ENCODE assay signal across 15 mouse cellular contexts in genomic region chr5:138987994-138988393, GRCm38 (mm10). TPM values are rescaled to one million over a fixed set of nuclear protein-coding genes. Genes with fewer than 3 reads are reported as not detected.
DNase-seq lines count a peak whose midpoint lies in the region; ATAC-seq and TF ChIP-seq lines count a peak whose summit lies in the region.
"Had no signal": no experiment of that assay in that cellular context is flagged by ENCODE, and none has a peak within 500 bp of the region (broad histone marks: within the 10 kb centered on the region; RNA-seq: fewer than 3 reads in every experiment).

No protein-coding gene starts in this region.

- no peak for TF ChIP-seq CTCF in heart, postnatal 0 days (IDR thresholded peaks at IDR 0.05; ENCODE audit: low read depth)
- TF ChIP-seq CTCF in stomach, postnatal 0 days (IDR thresholded peaks at IDR 0.05; ENCODE audit: low read depth), result no peak

- H3K4me2 ChIP-seq in embryonic facial prominence, embryonic 13.5 days, result no peak overlapping the region
- H3K4me2 ChIP-seq in heart, postnatal 0 days (ENCODE audit: low read depth, low read length), result no peak overlapping the region
- H3K4me2 ChIP-seq in neural tube, embryonic 14.5 days (ENCODE audit: low read depth, low read length), result no peak overlapping the region
- H3K4me2 ChIP-seq in stomach, postnatal 0 days (replicated peaks; ENCODE audit: low read depth), result no peak overlapping the region
- H3K4me2 ChIP-seq: liver, embryonic 13.5 days had no signal

- no peak for TF ChIP-seq EP300 in heart, postnatal 0 days (IDR thresholded peaks at IDR 0.05; ENCODE audit: low read depth)
- no peak for TF ChIP-seq EP300 in stomach, postnatal 0 days (optimal IDR thresholded peaks at IDR 0.05)

- H3K4me1 ChIP-seq in embryonic facial prominence, embryonic 13.5 days, result peaks cover 30% of the 10 kb centered on the region
- H3K4me1 ChIP-seq in embryonic facial prominence, embryonic 10.5 days, result peaks cover 28% of the 10 kb centered on the region
- peaks cover 29% of the 10 kb centered on the region for H3K4me1 ChIP-seq in heart, postnatal 0 days (ENCODE audit: control insufficient read depth, insufficient read depth)
- H3K4me1 ChIP-seq in neural tube, embryonic 14.5 days (ENCODE audit: control insufficient read depth, insufficient read depth, low read length), result peaks cover 15% of the 10 kb centered on the region
- H3K4me1 ChIP-seq in stomach, postnatal 0 days (replicated peaks; ENCODE audit: control insufficient read depth, insufficient read depth), result peaks cover 12% of the 10 kb centered on the region; the same call in 1 of the 2 replicates

- WGBS in embryonic facial prominence, embryonic 13.5 days, result 65% methylated on average over 10 of the region's 10 CpGs
- 78% methylated on average over 10 of the region's 10 CpGs for WGBS in embryonic facial prominence, embryonic 10.5 days
- WGBS in heart, postnatal 0 days, result 56% methylated on average over 10 of the region's 10 CpGs
- 53% methylated on average over 10 of the region's 10 CpGs for WGBS in neural tube, embryonic 14.5 days
- 47% methylated on average over 10 of the region's 10 CpGs for WGBS in stomach, postnatal 0 days

- peaks cover 46% of the 10 kb centered on the region for H3K36me3 ChIP-seq in embryonic facial prominence, embryonic 13.5 days
- H3K36me3 ChIP-seq in embryonic facial prominence, embryonic 10.5 days (replicated peaks), result peaks cover 56% of the 10 kb centered on the region
- peaks cover 49% of the 10 kb centered on the region for H3K36me3 ChIP-seq in heart, postnatal 0 days (replicated peaks; ENCODE audit: control insufficient read depth, insufficient read depth, low read length)
- H3K36me3 ChIP-seq in neural tube, embryonic 14.5 days (ENCODE audit: control insufficient read depth, insufficient read depth, low read length), result peaks cover 5% of the 10 kb centered on the region; the same call in 1 of the 2 replicates
- H3K36me3 ChIP-seq in stomach, postnatal 0 days (ENCODE audit: control insufficient read depth, insufficient read depth, low read length), result peaks cover 11% of the 10 kb centered on the region
- H3K36me3 ChIP-seq: G1E; liver, embryonic 13.5 days had no signal

- H3K4me3 ChIP-seq in embryonic facial prominence, embryonic 13.5 days, result no peak overlapping the region
- no peak overlapping the region for H3K4me3 ChIP-seq in embryonic facial prominence, embryonic 10.5 days
- H3K4me3 ChIP-seq in heart, postnatal 0 days (ENCODE audit: low read depth, low read length), result no peak overlapping the region
- H3K4me3 ChIP-seq in neural tube, embryonic 14.5 days (ENCODE audit: low read depth, low read length), result no peak overlapping the region
- no peak overlapping the region for H3K4me3 ChIP-seq in stomach, postnatal 0 days (ENCODE audit: low read depth, low read length)
- H3K4me3 ChIP-seq: layer of hippocampus, adult 2 months; liver, embryonic 13.5 days had no signal

- peak overlapping the region; percentile 21; the same call in 1 of the 2 replicates for H3K9ac ChIP-seq in embryonic facial prominence, embryonic 13.5 days
- no peak overlapping the region for H3K9ac ChIP-seq in heart, postnatal 0 days (replicated peaks; ENCODE audit: low read depth, low read length)
- H3K9ac ChIP-seq in neural tube, embryonic 14.5 days (replicated peaks; ENCODE audit: low read depth, low read length), result no peak overlapping the region
- H3K9ac ChIP-seq in stomach, postnatal 0 days (ENCODE audit: low read length), result no peak overlapping the region
- H3K9ac ChIP-seq: liver, embryonic 13.5 days had no signal

- H3K27me3 ChIP-seq in embryonic facial prominence, embryonic 13.5 days, result peaks cover 34% of the 10 kb centered on the region
- H3K27me3 ChIP-seq in embryonic facial prominence, embryonic 10.5 days (replicated peaks; ENCODE audit: low read depth, poor library complexity, severe bottlenecking), result peaks cover 50% of the 10 kb centered on the region
- 0 out of 2 replicates have a peak, but pooled peaks cover 5% of the 10 kb centered on the region for H3K27me3 ChIP-seq in heart, postnatal 0 days (ENCODE audit: control insufficient read depth, insufficient read depth, low read length)
- H3K27me3 ChIP-seq in neural tube, embryonic 14.5 days (ENCODE audit: control insufficient read depth, insufficient read depth, low read length), result peaks cover 9% of the 10 kb centered on the region
- H3K27me3 ChIP-seq in stomach, postnatal 0 days (ENCODE audit: control insufficient read depth, insufficient read depth, low read length), result 0 out of 2 replicates have a peak, but pooled peaks cover 3% of the 10 kb centered on the region

- peak overlapping the region; percentile 60 for H3K27ac ChIP-seq in embryonic facial prominence, embryonic 13.5 days
- no peak overlapping the region for H3K27ac ChIP-seq in embryonic facial prominence, embryonic 10.5 days (replicated peaks)
- H3K27ac ChIP-seq in heart, postnatal 0 days (ENCODE audit: low read depth), result peak overlapping the region; percentile 16
- no peak overlapping the region for H3K27ac ChIP-seq in neural tube, embryonic 14.5 days (ENCODE audit: low read depth, low read length)
- H3K27ac ChIP-seq in stomach, postnatal 0 days (replicated peaks), result peak overlapping the region; percentile 56
- H3K27ac ChIP-seq: layer of hippocampus, adult 2 months; liver, embryonic 13.5 days had no signal

- no peaks in the 10 kb centered on the region for H3K9me3 ChIP-seq in embryonic facial prominence, embryonic 13.5 days
- no peaks in the 10 kb centered on the region for H3K9me3 ChIP-seq in embryonic facial prominence, embryonic 10.5 days
- no peaks in the 10 kb centered on the region for H3K9me3 ChIP-seq in heart, postnatal 0 days (replicated peaks; ENCODE audit: control insufficient read depth, low read length)
- H3K9me3 ChIP-seq in neural tube, embryonic 14.5 days (ENCODE audit: control insufficient read depth, low read length), result no peaks in the 10 kb centered on the region
- H3K9me3 ChIP-seq in stomach, postnatal 0 days (ENCODE audit: control insufficient read depth, low read length), result no peaks in the 10 kb centered on the region
- H3K9me3 ChIP-seq: liver, embryonic 13.5 days had no signal

- DNase-seq in embryonic facial prominence, embryonic 10.5 days (ENCODE audit: low spot score), result no peak
- no peak for DNase-seq in heart, postnatal 0 days (ENCODE audit: low spot score)
- DNase-seq in heart, adult 9 months (ENCODE audit: low spot score in 2 of 2), result no peak
- DNase-seq in neural tube, embryonic 10.5 days (ENCODE audit: extremely low spot score, low spot score), result no peak
- no peak for DNase-seq in stomach, postnatal 0 days (ENCODE audit: low spot score)
- DNase-seq in adrenal gland, postnatal 14 days, result no peak
- DNase-seq: cerebellum, adult 11 months; liver, embryonic 13.5 days; right cerebral cortex, postnatal 14 days; thymus, postnatal 36 days had no signal

- peak; percentile 57; the same call in 1 of the 2 replicates for ATAC-seq in embryonic facial prominence, embryonic 13.5 days (ENCODE audit: insufficient number of reproducible peaks, insufficient read depth, low FRiP score, low TSS enrichment, low read depth)
- no peak for ATAC-seq in heart, postnatal 0 days (ENCODE audit: insufficient read depth, low read depth)
- peak; percentile 38; the same call in 1 of the 2 replicates for ATAC-seq in neural tube, embryonic 14.5 days (ENCODE audit: low read depth)
- ATAC-seq in stomach, postnatal 0 days (ENCODE audit: low FRiP score, low TSS enrichment), result no peak; the same call in 1 of the 2 replicates
- ATAC-seq: CD4-positive, CD25-positive, alpha-beta regulatory T cell, adult 4 months had no signal

RNA-seq across cellular contexts. Expression of gene Pdgfa, which starts 9.2 kb away (rescaled TPM):
- 58.6 and 58.8 TPM in 2 replicates for polyA plus RNA-seq in embryonic facial prominence, embryonic 13.5 days (2015; fragmentation: Nextera tagmentation; extraction: Ambion mirVana)
- polyA plus RNA-seq in embryonic facial prominence, embryonic 10.5 days (2016; fragmentation: Nextera tagmentation; extraction: Ambion mirVana), result 30.8 and 33.5 TPM in 2 replicates
- 60.5 and 78.0 TPM in 2 replicates for total RNA-seq in heart, postnatal 0 days (2014; rRNA removed; ENCODE audit: low replicate concordance)
- 47.2 and 49.6 TPM in 2 replicates for polyA plus RNA-seq in heart, postnatal 0 days (2015; fragmentation: Nextera tagmentation; extraction: Ambion mirVana)
- polyA plus RNA-seq in neural tube, embryonic 14.5 days (2014; fragmentation: Nextera tagmentation; extraction: Ambion mirVana), result 23.4 and 27.5 TPM in 2 replicates
- 56.5 and 60.4 TPM in 2 replicates for polyA plus RNA-seq in stomach, postnatal 0 days (2015; fragmentation: Nextera tagmentation; extraction: Ambion mirVana)
- 22.0 and 26.0 TPM in 2 replicates for total RNA-seq in adrenal gland, postnatal 14 days (2021)
- total RNA-seq: G1E had no signal
- polyA plus RNA-seq: CD4-positive, CD25-positive, alpha-beta regulatory T cell, adult 4 months; G1E had no signal

Comparison
In these comparisons a context has a peak if more than half of its experiments do, and no peak if none do; other contexts are left out.
1. H3K27ac ChIP-seq: peak in embryonic facial prominence, embryonic 13.5 days (single experiment), heart, postnatal 0 days (single experiment) and stomach, postnatal 0 days (single experiment); none in embryonic facial prominence, embryonic 10.5 days (single experiment) and neural tube, embryonic 14.5 days (single experiment).
2. ATAC-seq: peak in embryonic facial prominence, embryonic 13.5 days (single experiment) and neural tube, embryonic 14.5 days (single experiment); none in heart, postnatal 0 days (single experiment) and stomach, postnatal 0 days (single experiment).